Mouse (Mus musculus): ENCODE data around the gene Ric8a.

The Ric8a gene

DNA sequence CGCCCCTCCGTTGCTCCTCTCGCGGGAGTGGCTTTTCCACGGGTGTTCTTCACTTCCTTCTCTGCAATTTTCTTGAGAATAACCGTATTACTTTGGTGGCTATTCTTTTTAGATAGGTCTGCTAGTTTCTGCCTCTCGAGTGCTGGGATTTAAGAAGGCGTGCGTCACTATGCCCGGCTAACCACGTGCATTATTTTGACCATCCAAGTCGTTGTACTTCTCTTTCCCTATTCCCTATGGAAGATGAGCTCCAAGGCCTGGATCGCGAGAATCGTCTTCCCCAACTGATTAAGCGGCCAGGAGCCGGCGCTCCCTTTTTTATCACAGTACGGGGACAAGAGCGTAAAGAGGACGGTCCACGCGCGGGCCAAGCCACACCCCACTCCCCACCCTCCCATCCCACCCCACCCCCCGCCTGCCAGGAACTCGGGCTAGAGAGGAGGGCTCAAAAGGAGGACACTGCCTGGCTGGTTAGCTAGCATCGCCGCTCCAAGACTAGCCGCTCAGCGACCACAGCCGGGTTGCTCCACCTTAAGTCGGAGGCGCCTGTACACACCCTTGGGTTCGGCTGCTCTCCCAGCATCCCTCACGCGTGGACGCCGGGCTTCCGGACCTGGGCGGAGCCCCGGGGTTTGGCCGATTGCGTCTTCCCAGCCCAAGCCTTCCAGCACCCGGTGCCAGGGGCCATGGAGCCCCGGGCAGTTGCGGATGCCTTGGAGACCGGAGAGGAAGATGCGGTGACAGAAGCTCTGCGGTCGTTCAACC is at the start of gene Ric8a:
Ric8a (plus strand) TSS at position 173 of the 765 bp plus-strand sequence.
- CTCF ChIA-PET, result no interaction called here

DNA sequence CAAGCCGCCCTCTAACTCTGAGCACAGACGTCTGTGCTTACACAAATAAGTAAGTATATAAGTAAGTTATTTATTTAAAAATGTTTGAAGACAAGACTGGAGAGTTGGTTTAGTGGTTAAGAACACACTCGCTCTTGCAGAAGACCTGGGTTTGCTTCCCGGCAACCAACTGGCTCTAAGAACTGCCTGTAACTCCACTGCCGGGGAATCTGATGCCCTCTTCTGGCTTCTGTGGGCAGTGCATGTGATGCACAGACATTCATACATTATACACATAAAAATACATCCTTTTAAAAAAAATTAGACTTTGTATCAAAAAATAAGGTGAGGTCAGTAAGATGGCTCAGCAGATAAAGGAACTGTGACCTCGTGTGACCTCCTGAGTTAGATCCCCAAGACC is 46.3 kb upstream of the Ric8a start:
- CTCF ChIA-PET, result no interaction called here

DNA sequence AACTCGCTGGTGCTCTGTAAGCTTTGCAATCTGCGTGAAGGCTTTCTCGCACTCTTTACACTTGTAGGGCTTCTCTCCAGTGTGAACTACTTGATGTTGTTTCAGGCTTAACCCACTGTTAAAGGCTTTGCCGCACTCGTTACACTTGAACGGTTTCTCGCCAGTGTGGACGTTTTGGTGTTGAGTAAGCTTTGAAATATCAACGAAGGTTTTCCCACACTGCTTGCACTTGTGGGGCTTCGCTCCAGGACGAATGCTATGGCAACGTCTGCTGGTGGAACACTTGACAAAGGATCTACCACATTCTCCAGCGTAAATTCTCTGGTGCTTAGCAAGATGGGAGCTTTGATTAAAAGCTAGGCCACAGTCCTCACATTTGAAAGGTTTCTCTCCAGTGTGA is 45.0 kb upstream of the Ric8a start:
- CTCF ChIA-PET, result no interaction called here

GRCm38 (mm10) chr7:140812850-140813249 is 43.9 kb upstream of the Ric8a start:
- CTCF ChIA-PET, result no interaction called here

GRCm38 (mm10) chr7:140820173-140820572 is 36.6 kb upstream of the Ric8a start:
- CTCF ChIA-PET, result no interaction called here

DNA sequence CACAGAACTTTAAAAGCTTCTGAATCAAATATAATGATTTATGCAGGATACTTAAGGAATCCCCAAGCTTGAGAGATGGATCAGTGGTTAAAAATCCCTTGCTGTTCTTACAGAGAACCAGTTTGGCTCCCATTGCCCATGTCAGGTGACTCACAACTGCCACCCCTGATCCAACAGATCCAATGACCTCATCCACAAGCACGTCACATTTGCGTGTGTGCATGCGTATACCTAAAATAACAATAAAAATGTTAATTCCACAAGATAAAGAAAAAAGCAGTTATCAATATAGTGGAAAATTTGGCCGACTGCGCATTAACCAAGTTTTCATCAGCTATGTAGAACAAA is 35.5 kb upstream of the Ric8a start:
- CTCF ChIA-PET, result interaction anchor here (0.6 kb wide), 1 partner anchor 813 kb away, joined by 5 read pairs; no protein-coding TSS in a partner anchor

DNA sequence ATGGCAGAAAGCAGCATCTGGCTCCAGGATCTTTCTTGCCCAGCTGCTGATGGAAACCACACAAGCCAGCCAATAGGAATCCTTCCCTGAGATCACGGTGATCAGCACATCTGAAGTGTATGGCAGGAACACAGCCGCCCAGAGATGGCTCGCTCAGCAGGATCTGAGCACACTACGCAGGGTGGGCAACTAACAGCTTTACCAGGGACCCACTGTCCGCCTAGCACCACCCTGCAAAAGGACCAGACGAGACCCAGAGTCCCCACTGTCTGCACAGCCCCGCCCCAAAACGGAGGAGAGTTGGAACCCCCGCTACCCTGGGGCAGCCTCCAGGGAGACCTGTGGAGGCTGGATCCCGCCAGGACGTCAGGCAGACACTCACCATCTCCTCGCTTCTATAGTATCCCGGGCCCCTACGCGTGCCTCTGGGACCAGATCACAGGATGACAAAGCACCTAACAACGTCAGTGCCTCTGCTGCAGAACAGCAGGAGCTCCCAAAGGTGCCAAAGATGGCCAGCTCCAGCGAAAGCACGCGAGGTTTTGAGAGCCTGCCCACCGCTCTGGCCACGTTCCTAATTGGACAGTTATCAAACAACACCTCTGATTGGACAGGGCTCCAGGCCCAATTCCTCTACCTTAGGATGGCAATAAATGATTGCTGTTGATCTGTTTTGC is 35.0 kb upstream of the Ric8a start, which contains the start of gene Zfp941:
Zfp941 (minus strand) TSS at position 526 of the 677 bp plus-strand sequence.
- CTCF ChIA-PET, result interaction anchor here (0.6 kb wide), 2 partner anchors 20 to 814 kb away, joined by 4 to 5 read pairs; no protein-coding TSS in a partner anchor

- CTCF ChIA-PET, result no interaction called here
Observed at GRCm38 (mm10) chr7:140822731-140823130, 34.0 kb upstream of the Ric8a start.

GRCm38 (mm10) chr7:140828171-140828881 is 28.4 kb upstream of the Ric8a start:
- CTCF ChIA-PET, result no interaction called here

GRCm38 (mm10) chr7:140831447-140831846 is 25.3 kb upstream of the Ric8a start:
- CTCF ChIA-PET, result no interaction called here

GRCm38 (mm10) chr7:140833341-140833740 is 23.4 kb upstream of the Ric8a start:
- CTCF ChIA-PET, result no interaction called here

DNA sequence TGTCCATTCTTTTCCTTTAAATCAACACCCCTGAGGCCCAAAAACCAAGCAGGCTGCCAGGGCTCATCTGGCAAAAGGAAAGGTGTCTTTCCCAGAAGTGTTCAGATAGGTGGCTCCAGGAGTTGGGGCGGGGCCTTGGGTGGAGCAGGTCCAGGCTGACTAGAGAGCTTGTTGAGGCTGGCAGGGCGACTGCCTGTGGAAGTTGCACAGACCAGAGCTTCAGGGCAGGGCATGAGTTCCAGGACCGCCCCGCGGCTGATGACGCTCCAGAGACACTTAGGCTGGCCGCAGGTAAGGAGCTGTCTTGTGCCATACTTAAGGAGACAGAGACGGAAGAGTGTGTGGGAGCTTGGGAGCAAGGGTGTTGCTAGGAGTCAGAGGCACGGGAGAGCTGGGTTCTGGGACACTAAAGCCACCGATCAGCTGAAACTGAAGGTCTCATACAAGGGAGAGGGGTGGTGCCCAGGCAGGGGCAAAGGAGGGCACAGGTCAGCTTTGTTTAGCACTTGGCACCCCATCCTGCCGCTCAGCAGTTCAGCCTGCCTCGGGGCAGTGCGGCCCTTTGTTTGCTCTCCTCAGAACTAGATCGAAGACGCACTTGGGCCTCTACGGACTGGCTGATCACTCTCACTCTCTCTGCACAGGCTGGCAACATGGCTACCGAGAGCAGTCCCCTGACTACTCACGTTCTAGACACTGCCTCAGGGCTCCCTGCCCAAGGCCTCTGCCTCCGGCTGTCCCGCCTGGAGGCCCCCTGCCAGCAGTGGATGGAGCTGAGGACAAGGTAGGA is 21.6 kb upstream of the Ric8a start, which contains the start of gene Urah:
Urah (plus strand) TSS at position 51 of the 790 bp plus-strand sequence.
- CTCF ChIA-PET, result no interaction called here

- CTCF ChIA-PET, result no interaction called here
Observed at GRCm38 (mm10) chr7:140835758-140836087, 21.0 kb upstream of the Ric8a start.

GRCm38 (mm10) chr7:140836243-140837115 is 20.3 kb upstream of the Ric8a start:
- CTCF ChIA-PET, result interaction anchor here (0.5 kb wide), 1 partner anchor 651 kb away, joined by 4 read pairs; no protein-coding TSS in a partner anchor

- CTCF ChIA-PET, result no interaction called here
Observed at GRCm38 (mm10) chr7:140839556-140839955, 17.2 kb upstream of the Ric8a start.

- CTCF ChIA-PET, result interaction anchor here (0.5 kb wide), 1 partner anchor 916 kb away, joined by 4 read pairs; no protein-coding TSS in a partner anchor
Observed at GRCm38 (mm10) chr7:140840750-140841735, 15.7 kb upstream of the Ric8a start.

GRCm38 (mm10) chr7:140843806-140844205 is 13.0 kb upstream of the Ric8a start:
- CTCF ChIA-PET, result no interaction called here

GRCm38 (mm10) chr7:140844905-140845665 is 11.7 kb upstream of the Ric8a start, which contains the start of gene Scgb1c1:
TSS of gene Scgb1c1 (plus strand) at chr7:140845547.
- CTCF ChIA-PET, result interaction anchor here (0.6 to 1.4 kb wide), 4 partner anchors 14 to 61 kb away, joined by 3 to 10 read pairs (median 6); no protein-coding TSS in a partner anchor
